Mouse (Mus musculus): ENCODE results near the gene Rae1.

DNA sequence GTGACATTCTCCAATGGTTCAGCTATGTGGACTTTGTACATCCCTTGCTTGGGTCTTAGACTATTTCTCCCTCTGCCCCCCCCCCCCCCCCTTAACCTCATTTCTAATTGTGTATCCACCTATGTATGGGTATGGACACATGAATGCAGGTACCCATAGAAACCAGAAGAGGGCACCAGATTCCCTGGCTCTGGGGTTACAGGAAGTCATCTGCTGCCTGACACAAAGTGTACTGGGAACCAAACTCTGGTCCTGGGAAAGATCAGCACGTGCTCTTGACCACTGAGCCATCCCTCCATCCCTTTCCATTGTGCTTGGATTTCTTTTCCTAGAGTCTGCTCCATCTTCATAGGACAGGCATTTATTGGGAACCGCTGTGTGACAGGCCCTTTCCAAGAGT, 47.9 kb upstream of the Rae1 start:
- TF ChIP-seq GATA1 (IDR thresholded peaks at IDR 0.05; ENCODE audit: borderline replicate concordance, low read length) (no peak), FLI1 (IDR thresholded peaks at IDR 0.05; ENCODE audit: low read length) (no peak)

Data from megakaryocyte, embryonic 14.5 days (primary cell).